Mouse (Mus musculus): ENCODE measurements around the gene Acp6.

Acp6 gene

GRCm38 (mm10) chr3:97199261-97199660, 40.7 kb downstream of the Acp6 start:
- DNase-seq: no peak

GRCm38 (mm10) chr3:97201943-97202342, 43.4 kb downstream of the Acp6 start:
- peak; percentile 48 for DNase-seq

- no peak for DNase-seq
These were observed 45.3 kb downstream of the Acp6 start for GRCm38 (mm10) chr3:97203880-97204279.

GRCm38 (mm10) chr3:97206521-97206920, 47.9 kb downstream of the Acp6 start:
- no peak for DNase-seq

GRCm38 (mm10) chr3:97209351-97209750, 50.8 kb downstream of the Acp6 start:
- DNase-seq: no peak

- no peak for DNase-seq
These were observed 52.6 kb downstream of the Acp6 start for GRCm38 (mm10) chr3:97211177-97211576.

GRCm38 (mm10) chr3:97213871-97214270, 55.3 kb downstream of the Acp6 start:
- DNase-seq: no peak

- DNase-seq: no peak
These were observed 55.9 kb downstream of the Acp6 start for GRCm38 (mm10) chr3:97214439-97214838.

GRCm38 (mm10) chr3:97215526-97215925, 56.9 kb downstream of the Acp6 start:
- no peak for DNase-seq

GRCm38 (mm10) chr3:97223261-97223660, 64.7 kb downstream of the Acp6 start:
- no peak for DNase-seq

GRCm38 (mm10) chr3:97225231-97225630, 66.7 kb downstream of the Acp6 start:
- no peak for DNase-seq

GRCm38 (mm10) chr3:97226719-97227118, 68.1 kb downstream of the Acp6 start:
- DNase-seq: no peak

Measured in cerebellum, adult 11 months (tissue).